9 mouse cellular contexts compared by ENCODE assay signal in the genomic region with DNA sequence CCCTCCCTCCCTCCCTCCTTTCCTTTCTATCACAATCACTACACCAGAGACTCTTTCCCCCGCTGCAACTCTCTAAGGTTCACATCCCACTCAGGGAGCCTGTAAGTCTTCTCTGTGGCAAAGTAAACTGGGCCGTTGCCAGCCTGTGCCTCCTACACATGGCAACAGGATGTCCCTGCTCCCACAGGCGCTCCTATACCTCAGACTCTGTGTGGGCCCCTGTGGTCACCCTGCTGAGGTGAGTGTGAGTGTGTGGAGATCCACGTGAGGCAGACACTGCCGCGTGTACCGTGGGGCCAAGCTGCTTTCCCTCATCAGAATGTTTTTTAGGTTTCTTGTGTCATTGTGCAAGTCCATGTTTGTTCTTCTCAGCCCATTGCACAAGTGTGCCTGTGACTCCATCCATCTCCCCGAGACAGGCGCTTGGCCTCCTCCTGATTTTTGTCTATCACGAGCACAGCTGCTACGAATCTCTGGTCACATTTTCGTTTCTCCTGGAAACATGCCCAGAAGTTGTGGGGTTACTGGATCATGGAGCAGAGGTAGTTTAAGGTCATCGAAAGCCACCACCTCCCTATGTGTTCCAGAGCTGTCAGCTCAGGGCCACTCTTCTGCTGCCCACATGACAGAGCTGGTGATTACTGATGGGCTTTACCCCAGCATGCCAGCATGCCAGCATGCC. TPM values are rescaled to one million over a fixed set of nuclear protein-coding genes. Genes with fewer than 3 reads are reported as not detected.
DNase-seq lines count a peak whose midpoint lies in the region; ATAC-seq and TF ChIP-seq lines count a peak whose summit lies in the region.
"Had no signal": no experiment of that assay in that cellular context is flagged by ENCODE, and none has a peak within 500 bp of the region (broad histone marks: within the 10 kb centered on the region; RNA-seq: fewer than 3 reads in every experiment).

No protein-coding gene starts in this region.

- peak; percentile 49 for DNase-seq in gastrocnemius, adult 18-20 months (ENCODE audit: low spot score)
- DNase-seq in gastrocnemius, postnatal 4 days (ENCODE audit: low spot score in 2 of 2), result no peak
- DNase-seq in adrenal gland, adult 8-10 months, result peak; percentile 85
- DNase-seq in kidney, adult 11 months, result peak; percentile 67
- DNase-seq in lung, postnatal 0 days (ENCODE audit: low spot score), result peak; percentile 90
- no peak for DNase-seq in hindbrain, embryonic 14.5 days (ENCODE audit: low spot score)
- DNase-seq in urinary bladder, postnatal 10 days (ENCODE audit: low spot score), result no peak

- no peak overlapping the region for H3K9ac ChIP-seq in lung, postnatal 0 days (replicated peaks; ENCODE audit: low read depth)
- H3K9ac ChIP-seq in hindbrain, embryonic 14.5 days, result no peak overlapping the region
- H3K9ac ChIP-seq: liver, embryonic 14.5 days had no signal

- no peaks in the 10 kb centered on the region; the same call in 1 of the 2 replicates for H3K27me3 ChIP-seq in lung, postnatal 0 days (replicated peaks; ENCODE audit: insufficient read depth, low read length)
- H3K27me3 ChIP-seq in hindbrain, embryonic 14.5 days (ENCODE audit: control insufficient read depth, insufficient read depth, low read length), result 0 out of 2 replicates have a peak, but pooled peaks cover 3% of the 10 kb centered on the region

- TF ChIP-seq CTCF in lung, postnatal 0 days (IDR thresholded peaks at IDR 0.05), result peak; percentile 17; the same call in 1 of the 2 replicates

- no peaks in the 10 kb centered on the region for H3K4me1 ChIP-seq in lung, postnatal 0 days (ENCODE audit: insufficient read depth, low read depth, low read length)
- no peaks in the 10 kb centered on the region for H3K4me1 ChIP-seq in hindbrain, embryonic 14.5 days (replicated peaks; ENCODE audit: control insufficient read depth, insufficient read depth, low read length)

- ATAC-seq in lung, postnatal 0 days, result peak; percentile 90
- no peak for ATAC-seq in activated CD4-positive, CD25-positive, alpha-beta regulatory T cell, adult 4 months
- ATAC-seq in hindbrain, embryonic 14.5 days (ENCODE audit: low FRiP score), result no peak

- no peaks in the 10 kb centered on the region for H3K36me3 ChIP-seq in lung, postnatal 0 days (ENCODE audit: insufficient read depth, low read length)
- H3K36me3 ChIP-seq in hindbrain, embryonic 14.5 days (replicated peaks; ENCODE audit: control insufficient read depth, insufficient read depth), result no peaks in the 10 kb centered on the region

- H3K27ac ChIP-seq in lung, postnatal 0 days (ENCODE audit: low read length), result peak overlapping the region; percentile 32; the same call in 1 of the 2 replicates
- no peak overlapping the region for H3K27ac ChIP-seq in hindbrain, embryonic 14.5 days
- H3K27ac ChIP-seq: liver, embryonic 14.5 days had no signal

- no peaks in the 10 kb centered on the region for H3K9me3 ChIP-seq in lung, postnatal 0 days (ENCODE audit: low read length)
- H3K9me3 ChIP-seq in hindbrain, embryonic 14.5 days (ENCODE audit: control insufficient read depth, low read length), result no peaks in the 10 kb centered on the region

- no peak overlapping the region for H3K4me2 ChIP-seq in lung, postnatal 0 days (replicated peaks; ENCODE audit: low read depth, low read length)
- H3K4me2 ChIP-seq in hindbrain, embryonic 14.5 days (replicated peaks), result no peak overlapping the region

- WGBS in lung, postnatal 0 days, result 36% methylated on average over 13 of the region's 13 CpGs
- 72% methylated on average over 13 of the region's 13 CpGs for WGBS in hindbrain, embryonic 14.5 days

- TF ChIP-seq EP300 in lung, postnatal 0 days (IDR thresholded peaks at IDR 0.05), result peak; percentile 87

- H3K4me3 ChIP-seq in lung, postnatal 0 days (ENCODE audit: low read depth, low read length), result no peak overlapping the region
- H3K4me3 ChIP-seq in hindbrain, embryonic 14.5 days (replicated peaks; ENCODE audit: low read length), result no peak overlapping the region

RNA-seq across cellular contexts. Expression of a gene that starts 10.3 kb away (rescaled TPM):
- total RNA-seq in gastrocnemius, adult 18-20 months (2021), result not detected
- under 1 TPM; 0.32 to 0.62 TPM for total RNA-seq in gastrocnemius, postnatal 4 days (2021)
- total RNA-seq in adrenal gland, adult 8-10 months (2022), result 10 to 100 TPM in 2 of 4 experiments, 1 to 10 TPM in 1, under 1 TPM in 1; 0.22 to 19.3 (median 7.5) TPM
- polyA plus RNA-seq in lung, postnatal 0 days (2015; fragmentation: Nextera tagmentation; extraction: Ambion mirVana), result 2.5 and 2.6 TPM in 2 replicates
- polyA plus RNA-seq in activated CD4-positive, CD25-positive, alpha-beta regulatory T cell, adult 4 months (2017; shearing (Covaris generic)), result not detected
- polyA plus RNA-seq in hindbrain, embryonic 14.5 days (2014; fragmentation: Nextera tagmentation; extraction: Ambion mirVana), result 0.29 and 0.46 TPM in 2 replicates

RNA-seq across cellular contexts. Expression of a gene that starts 49.8 kb away (rescaled TPM):
- total RNA-seq in gastrocnemius, adult 18-20 months (2021), result 1 to 10 TPM; 2.7 to 4.5 TPM
- 10 to 100 TPM; 14.5 to 15.8 TPM for total RNA-seq in gastrocnemius, postnatal 4 days (2021)
- 10 to 100 TPM; 11.4 to 19.1 (median 14.7) TPM for total RNA-seq in adrenal gland, adult 8-10 months (2022)
- polyA plus RNA-seq in lung, postnatal 0 days (2015; fragmentation: Nextera tagmentation; extraction: Ambion mirVana), result 2.9 and 3.0 TPM in 2 replicates
- polyA plus RNA-seq in activated CD4-positive, CD25-positive, alpha-beta regulatory T cell, adult 4 months (2017; shearing (Covaris generic)), result not detected
- 3.1 and 3.4 TPM in 2 replicates for polyA plus RNA-seq in hindbrain, embryonic 14.5 days (2014; fragmentation: Nextera tagmentation; extraction: Ambion mirVana)

Comparison
In these comparisons a context has a peak if more than half of its experiments do, and no peak if none do; other contexts are left out.
1. DNase-seq: peak in gastrocnemius, adult 18-20 months (single experiment), adrenal gland, adult 8-10 months (single experiment), kidney, adult 11 months (single experiment) and lung, postnatal 0 days (single experiment); none in gastrocnemius, postnatal 4 days (0 of 2), hindbrain, embryonic 14.5 days (single experiment) and urinary bladder, postnatal 10 days (single experiment).